Mouse (Mus musculus) stomach, postnatal 0 days (tissue): ENCODE measurements at regions not wholly inside any gene's neighbourhood (a gene's known extent, or its start where the extent isn't known, plus 50 kb on each side); places are given as distances from the start of the nearest gene placed in this dataset.

Source experiments
- CTCF ChIP-seq: IDR thresholded peaks from 2 replicates; pipeline ENCODE4 v1.5.1; 2016; ENCODE audit warnings: antibody characterized with exemption, low read depth, mild to moderate bottlenecking, moderate library complexity
- EP300 ChIP-seq: optimal IDR thresholded peaks from 2 replicates; pipeline ENCODE3; 2016; ENCODE audit warnings: antibody characterized with exemption

- TF ChIP-seq CTCF (no peak), EP300 (no peak)
These were observed 89.6 kb downstream of the Cstad start for GRCm38 (mm10) chr2:30684461-30684860.
